Mouse (Mus musculus) megakaryocyte progenitor cell, adult 5-6 weeks (primary cell): ENCODE data around the gene Pgm2. TPM values are rescaled to one million over a fixed set of nuclear protein-coding genes. Genes with fewer than 3 reads are reported as not detected.
A peak's percentile ranks its signal among the peaks of the same experiment; 100 is the strongest.

Source experiments
- ATAC-seq: replicated peaks from 2 replicates; pipeline ENCODE4 v1.8.0; 2016; ENCODE audit warnings: mild to moderate bottlenecking, moderate TSS enrichment, inconsistent platforms; ENCODE audit not compliant: poor library complexity
- total RNA-seq, 2 experiments: library from RNA; stranded (forward) in 1 of 2; stranded (reverse) in 1 of 2; fragments of 157-497, 149-512 nt in 1 of 2; fragments of 200-1000 nt in 1 of 2; gene quantifications; 2 replicates each; pipeline versions ENCODE4 v1.2.3 to v1.2.4; 2015 to 2017

Gene Pgm2
- total RNA-seq, 2 experiments from 2014 or later: 32.9 to 40.1 TPM

- ATAC-seq: peak; percentile 23; the same call in 1 of the 2 replicates
Measured at GRCm38 (mm10) chr5:64074455-64074854, 18.3 kb upstream of the Pgm2 start.

GRCm38 (mm10) chr5:64075506-64075905 is 17.2 kb upstream of the Pgm2 start:
- ATAC-seq: peak; percentile 80

GRCm38 (mm10) chr5:64077353-64077752 is 15.4 kb upstream of the Pgm2 start:
- peak; percentile 43 for ATAC-seq

GRCm38 (mm10) chr5:64078740-64079461 is 13.8 kb upstream of the Pgm2 start:
- ATAC-seq: no peak

GRCm38 (mm10) chr5:64079462-64079817 is 13.3 kb upstream of the Pgm2 start:
- ATAC-seq: peak; percentile 45; the same call in 1 of the 2 replicates

GRCm38 (mm10) chr5:64083447-64084359 is 9.0 kb upstream of the Pgm2 start:
- ATAC-seq: no peak

GRCm38 (mm10) chr5:64085405-64085804 is 7.3 kb upstream of the Pgm2 start:
- no peak for ATAC-seq

- no peak for ATAC-seq
Measured at GRCm38 (mm10) chr5:64088740-64089139, 4.0 kb upstream of the Pgm2 start.

GRCm38 (mm10) chr5:64093349-64093871 is 660 bp downstream of the Pgm2 start:
- no peak for ATAC-seq

- ATAC-seq: peak; percentile 41
Measured at GRCm38 (mm10) chr5:64095342-64095993, 2.7 kb downstream of the Pgm2 start.

GRCm38 (mm10) chr5:64101993-64102716 is 9.4 kb downstream of the Pgm2 start:
- peak; percentile 23 for ATAC-seq

- ATAC-seq: peak; percentile 83
Measured at GRCm38 (mm10) chr5:64102717-64103075, 9.9 kb downstream of the Pgm2 start.

- no peak for ATAC-seq
Measured at GRCm38 (mm10) chr5:64107596-64108289, 15.0 kb downstream of the Pgm2 start.

GRCm38 (mm10) chr5:64109217-64109616 is 16.5 kb downstream of the Pgm2 start:
- ATAC-seq: no peak

- no peak for ATAC-seq
Measured at GRCm38 (mm10) chr5:64112360-64112759, 19.6 kb downstream of the Pgm2 start.

GRCm38 (mm10) chr5:64114210-64114609 is 21.5 kb downstream of the Pgm2 start:
- ATAC-seq: no peak

GRCm38 (mm10) chr5:64117191-64117590 is 24.4 kb downstream of the Pgm2 start:
- no peak for ATAC-seq

GRCm38 (mm10) chr5:64125783-64126182 is 33.0 kb downstream of the Pgm2 start:
- ATAC-seq: no peak

- ATAC-seq: no peak
Measured at GRCm38 (mm10) chr5:64131550-64131949, 38.8 kb downstream of the Pgm2 start.

GRCm38 (mm10) chr5:64133901-64134300 is 41.2 kb downstream of the Pgm2 start:
- ATAC-seq: peak; percentile 81
